Mouse (Mus musculus) erythroblast, adult 5-6 weeks (primary cell): ENCODE results near the gene Il21r. TPM values are rescaled to one million over a fixed set of nuclear protein-coding genes. Genes with fewer than 3 reads are reported as not detected.

Experiments
- ATAC-seq: replicated peaks from 2 replicates; pipeline ENCODE4 v1.8.0; 2016; ENCODE audit warnings: moderate number of reproducible peaks, mild to moderate bottlenecking, moderate TSS enrichment, inconsistent platforms; ENCODE audit not compliant: poor library complexity, low FRiP score, severe bottlenecking
- total RNA-seq, 2 experiments: library from RNA; stranded (forward) in 1 of 2; stranded (reverse) in 1 of 2; fragments of 150-400 nt in 1 of 2; fragments of 200-764, 138-1000 nt in 1 of 2; gene quantifications; 2 replicates each; pipeline versions ENCODE4 v1.2.3 to v1.2.4; 2015 to 2017; ENCODE audit warnings: low replicate concordance in 2 of 2

Gene Il21r
- total RNA-seq, 2 experiments from 2014 or later = 0.43 to 1.3 TPM

- no peak for ATAC-seq
Measured at GRCm38 (mm10) chr7:125599373-125599973, 3.8 kb upstream of the Il21r start.

GRCm38 (mm10) chr7:125600136-125600535 is 3.1 kb upstream of the Il21r start:
- ATAC-seq = no peak

DNA sequence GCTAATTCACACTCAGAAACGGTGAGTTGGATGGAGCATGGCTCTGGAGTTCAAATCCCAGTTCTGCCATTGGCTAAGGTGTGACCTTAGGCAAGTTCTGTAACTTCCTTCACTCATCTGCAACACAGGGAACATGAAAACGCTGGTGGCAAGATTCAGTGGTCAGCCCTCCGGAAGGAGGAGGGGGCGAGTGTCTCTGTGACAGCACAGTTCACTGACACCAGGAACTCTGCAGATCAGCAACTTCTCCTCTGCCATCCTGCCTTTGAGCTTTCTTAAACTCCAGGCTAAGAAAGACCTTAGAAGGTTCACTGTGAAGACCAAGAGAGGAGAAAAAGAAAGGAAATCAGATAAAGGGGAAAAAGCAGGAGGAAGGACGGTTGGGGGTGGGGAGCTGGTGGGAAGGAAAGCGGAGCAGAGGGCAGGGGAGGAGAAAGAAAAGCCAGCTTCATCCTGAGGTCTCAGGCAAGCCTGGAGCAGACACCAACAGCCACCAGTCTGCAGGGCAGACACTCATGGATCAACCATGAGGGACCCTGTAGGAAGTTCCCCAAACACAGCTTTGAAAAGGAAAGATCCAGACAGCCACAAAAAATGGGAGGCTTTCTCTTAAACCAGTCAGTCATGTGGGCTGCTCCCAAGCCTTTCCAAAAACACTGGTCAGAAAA is 2.5 kb upstream of the Il21r start:
- no peak for ATAC-seq

GRCm38 (mm10) chr7:125601280-125601670 is 2.0 kb upstream of the Il21r start:
- no peak for ATAC-seq

- ATAC-seq = no peak
Measured at GRCm38 (mm10) chr7:125601821-125602448, 1.3 kb upstream of the Il21r start.

- no peak for ATAC-seq
Measured at GRCm38 (mm10) chr7:125604362-125605319, 1.4 kb downstream of the Il21r start.

DNA sequence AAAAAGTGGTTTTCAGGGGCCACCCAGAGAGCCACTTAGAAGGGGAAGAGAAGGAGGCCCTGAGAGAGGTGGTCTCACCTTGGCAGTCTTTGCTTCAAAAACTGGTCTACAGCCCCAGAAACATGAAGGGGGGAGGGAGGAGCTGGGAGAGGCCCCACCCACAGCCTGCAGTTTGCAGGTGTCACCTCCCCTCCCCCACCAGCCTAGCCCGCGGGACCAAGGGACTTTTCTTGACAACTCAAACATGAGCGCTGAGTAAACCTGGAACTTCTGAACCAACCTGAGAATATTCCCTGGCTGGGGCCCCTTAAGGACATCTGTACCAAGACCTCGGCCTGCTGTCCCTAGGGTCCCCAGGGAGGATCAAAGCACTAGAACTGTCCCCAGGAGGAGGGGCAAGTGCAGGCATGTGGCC is 2.5 kb downstream of the Il21r start:
- no peak for ATAC-seq

DNA sequence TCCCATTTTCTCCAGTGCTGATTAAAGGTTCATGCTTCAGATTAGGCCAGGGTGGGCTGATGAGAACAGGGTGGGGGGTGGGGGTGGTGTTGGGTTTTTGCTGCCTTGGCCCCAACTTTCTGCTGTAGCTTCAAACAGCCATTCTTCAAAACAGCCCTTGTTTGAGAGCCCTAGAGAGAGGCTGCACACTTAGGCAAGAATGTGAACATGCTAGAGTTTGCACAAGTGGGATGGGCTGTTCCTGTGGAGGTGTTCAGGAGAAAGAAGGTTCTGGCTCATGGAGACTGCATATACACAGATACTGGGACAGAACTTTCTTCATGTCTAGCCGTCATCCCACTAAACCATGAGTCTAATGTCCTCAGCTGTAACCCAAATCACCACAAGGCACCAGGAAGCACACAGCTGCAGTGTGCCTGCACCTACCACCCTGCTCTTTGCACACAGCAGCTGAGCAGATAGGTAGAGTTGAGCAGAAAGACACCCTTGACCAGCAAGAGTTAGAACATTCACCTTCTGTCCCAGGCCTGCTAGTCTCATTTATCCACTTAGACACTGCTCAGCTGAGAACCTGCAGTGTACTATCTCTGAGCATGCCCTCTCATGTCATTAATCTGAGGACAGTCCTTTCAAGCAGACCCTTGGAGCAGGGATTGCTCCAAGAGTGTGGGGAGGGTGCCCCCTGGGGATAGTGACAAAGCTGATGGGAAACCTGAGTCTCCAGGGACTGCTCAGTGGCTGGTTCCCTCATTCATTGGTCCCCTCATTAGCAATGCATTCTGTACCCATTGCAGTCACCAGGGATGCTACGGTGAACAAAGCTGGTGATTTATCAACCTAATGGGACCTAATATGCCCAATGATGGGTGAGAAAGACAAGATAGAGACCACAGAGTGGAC is 3.3 kb downstream of the Il21r start:
- no peak for ATAC-seq

GRCm38 (mm10) chr7:125607384-125608182 is 4.4 kb downstream of the Il21r start:
- ATAC-seq = no peak

- no peak for ATAC-seq
Measured at GRCm38 (mm10) chr7:125608183-125608688, 5.0 kb downstream of the Il21r start.

DNA sequence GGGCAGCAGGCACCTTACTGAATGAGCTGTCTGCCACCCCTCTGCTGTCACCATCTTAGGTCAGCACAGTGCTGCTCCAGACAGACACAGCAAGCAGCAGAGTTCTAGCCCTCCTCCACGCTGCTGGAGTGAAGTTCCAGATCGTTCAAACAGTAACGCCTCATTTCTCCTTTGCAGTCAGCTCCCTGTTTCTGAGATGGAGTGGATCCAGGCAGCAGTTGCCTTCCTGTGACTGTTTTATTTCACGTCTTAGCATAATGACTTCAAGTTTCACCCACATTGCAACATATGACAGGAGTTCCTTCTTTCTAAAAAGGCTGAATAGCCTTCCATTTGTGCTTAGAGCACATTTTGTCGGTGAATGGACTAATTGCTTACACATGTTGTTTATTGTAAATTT is 10.3 kb downstream of the Il21r start:
- ATAC-seq = no peak

GRCm38 (mm10) chr7:125615453-125615852 is 12.2 kb downstream of the Il21r start:
- no peak for ATAC-seq

GRCm38 (mm10) chr7:125618016-125618415 is 14.8 kb downstream of the Il21r start:
- no peak for ATAC-seq

DNA sequence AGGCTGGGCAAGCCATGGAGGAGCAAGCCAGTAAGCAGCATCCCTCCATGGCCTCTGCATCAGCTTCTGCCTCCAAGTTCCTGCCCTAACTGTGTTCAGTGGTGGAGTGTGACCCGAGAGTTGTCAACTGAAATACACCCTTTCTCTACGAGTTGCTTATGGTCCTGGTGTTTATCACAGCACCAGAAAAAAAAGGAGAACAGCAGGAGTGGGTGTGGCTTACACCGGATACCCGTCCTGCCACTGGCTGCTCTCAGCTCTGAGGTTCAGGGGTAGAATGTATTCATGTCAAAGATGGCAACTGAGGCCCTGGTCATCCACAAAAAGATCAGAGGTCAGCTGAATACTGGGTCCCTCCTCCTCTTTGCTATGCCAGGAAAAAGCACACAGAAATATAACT is 16.8 kb downstream of the Il21r start:
- ATAC-seq = no peak

DNA sequence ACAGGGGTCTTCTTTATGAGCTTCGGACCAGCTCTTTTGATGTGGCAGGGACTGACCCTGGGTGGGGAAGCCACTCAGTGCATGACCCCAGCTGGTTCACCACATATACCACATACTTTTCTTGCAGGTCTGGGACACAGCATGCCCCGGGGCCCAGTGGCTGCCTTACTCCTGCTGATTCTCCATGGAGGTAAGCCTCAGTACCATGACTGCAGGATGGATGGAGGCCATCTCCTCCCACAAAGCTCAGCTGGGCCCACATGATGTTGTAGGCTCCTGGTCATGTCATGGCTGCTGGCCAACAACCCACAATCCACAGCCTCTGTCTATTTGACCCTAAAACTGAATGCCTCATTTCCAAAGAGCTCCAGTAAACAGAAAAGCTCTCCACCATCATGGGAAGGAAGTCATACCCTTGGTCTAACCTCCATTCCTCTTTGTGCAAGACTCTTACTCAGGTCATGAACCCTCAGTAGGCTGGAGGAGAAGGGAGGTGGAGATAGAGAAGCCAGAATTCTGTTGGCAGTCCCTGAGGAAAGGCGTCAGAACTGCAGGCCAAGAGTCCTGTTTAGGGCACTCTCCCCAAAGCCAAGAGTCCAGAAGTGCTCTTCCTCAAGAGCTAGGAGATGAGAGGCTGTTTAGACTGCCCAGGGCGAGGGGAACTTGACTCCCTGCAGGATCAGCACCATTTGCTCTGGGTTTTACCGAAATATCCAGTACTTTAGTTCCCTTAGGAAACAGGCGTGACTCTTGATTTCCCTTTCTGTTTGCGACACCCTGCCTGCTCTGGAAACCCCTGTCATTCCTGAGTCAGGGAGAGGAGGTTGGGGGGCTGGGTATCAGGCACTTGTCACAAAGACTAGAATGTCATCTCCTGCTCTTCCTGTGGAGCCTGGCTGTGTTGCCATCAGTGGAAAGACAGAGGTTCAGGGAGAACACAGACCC is 19.8 kb downstream of the Il21r start:
- ATAC-seq = no peak

DNA sequence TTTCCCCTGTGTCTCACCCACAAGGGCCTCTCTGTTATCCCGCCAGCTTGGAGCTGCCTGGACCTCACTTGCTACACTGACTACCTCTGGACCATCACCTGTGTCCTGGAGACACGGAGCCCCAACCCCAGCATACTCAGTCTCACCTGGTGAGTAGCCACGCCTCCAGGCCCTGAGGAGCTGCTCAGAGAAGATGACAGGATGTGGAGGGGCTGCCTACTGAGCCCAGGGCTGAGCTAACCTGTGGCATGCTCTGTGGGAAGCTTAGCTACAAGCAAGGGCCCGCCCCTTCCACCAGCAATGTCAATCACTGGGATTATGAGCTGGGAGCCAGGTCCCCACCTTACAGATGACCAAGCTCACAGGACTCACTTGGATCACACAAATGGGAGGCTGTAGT is 22.0 kb downstream of the Il21r start:
- ATAC-seq = no peak

DNA sequence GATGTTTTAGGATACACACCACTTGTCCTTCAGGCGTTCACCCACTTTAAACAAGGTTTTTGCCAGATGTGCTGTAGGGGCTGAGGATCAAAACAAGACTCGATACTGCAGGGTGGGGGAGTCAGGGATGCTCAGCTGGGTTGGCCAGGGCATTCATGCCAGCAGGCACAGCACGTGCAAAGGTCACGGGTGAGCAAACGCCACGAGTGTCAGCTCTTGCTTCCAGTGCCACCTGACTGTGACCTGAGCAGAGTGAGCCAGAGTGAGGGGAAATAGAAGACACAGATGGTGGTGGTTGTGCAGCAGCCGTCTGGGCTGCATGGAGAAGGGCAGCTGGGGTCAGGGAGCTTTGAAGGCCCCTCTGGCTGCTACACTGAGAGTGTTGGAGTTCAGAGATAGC is 22.6 kb downstream of the Il21r start:
- ATAC-seq = no peak
